Mouse (Mus musculus) E14TG2a.4 (cell line): ENCODE data around the gene Nt5c.

Experiments used
- CTCF ChIP-seq: conservative IDR thresholded peaks from 2 replicates; pipeline ENCODE4 v1.5.1; 2014; ENCODE audit warnings: low read length
- NANOG ChIP-seq: IDR thresholded peaks from 2 replicates; pipeline ENCODE4 v1.6.1; 2014; ENCODE audit warnings: borderline replicate concordance, low read length, mixed read lengths

DNA sequence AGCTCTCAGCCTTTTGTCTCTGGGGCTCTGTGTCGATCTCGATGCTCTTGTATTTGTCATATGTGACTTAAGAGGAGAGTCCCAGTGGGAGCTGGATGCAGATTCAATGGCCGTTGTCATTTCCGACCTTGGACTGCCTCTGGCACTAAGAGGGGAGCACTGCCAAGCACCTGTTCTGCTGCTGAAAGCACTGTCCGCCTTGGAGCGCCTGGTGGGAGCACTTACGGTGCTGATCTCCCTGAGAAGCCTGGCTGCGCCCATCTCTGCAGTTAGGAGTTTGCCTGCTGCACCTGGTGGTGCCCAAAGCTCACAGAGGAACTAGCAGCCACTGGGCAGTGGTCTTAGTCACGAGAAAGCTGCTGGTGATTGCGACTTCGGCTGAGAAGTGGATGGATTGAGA is 8.4 kb downstream of the Nt5c start:
- no peak for TF ChIP-seq NANOG
- TF ChIP-seq CTCF, result no peak
